Mouse (Mus musculus): ENCODE results near the gene Ccs.

DNA sequence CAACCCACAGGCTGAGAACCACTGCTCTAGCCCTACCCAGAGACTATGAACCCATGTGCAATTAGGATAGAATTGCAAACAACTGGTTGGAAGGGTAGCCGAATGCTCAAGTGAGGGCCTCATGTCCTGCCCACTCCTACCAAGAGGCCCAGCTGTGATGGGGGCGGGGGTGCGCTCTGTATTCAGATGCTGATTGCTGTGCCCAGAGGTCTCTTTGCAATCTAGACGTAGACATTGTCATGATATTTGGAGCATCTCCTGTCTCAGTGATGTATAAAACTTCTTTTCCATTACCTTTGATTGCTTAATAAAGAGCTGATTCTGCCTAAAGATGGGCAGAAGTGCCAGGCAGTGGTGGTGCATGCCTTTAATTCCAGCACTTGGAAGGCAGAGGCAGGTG is 10.7 kb upstream of the Ccs start:
- TF ChIP-seq POLR2A (IDR thresholded peaks at IDR 0.05; ENCODE audit: insufficient read depth, low read depth, low read length) (no peak), EP300 (IDR thresholded peaks at IDR 0.05; ENCODE audit: insufficient read depth, low read depth, low read length) (no peak)
